Mouse (Mus musculus) hindbrain, embryonic 15.5 days (tissue): ENCODE data around the gene Pgrmc1. TPM values are rescaled to one million over a fixed set of nuclear protein-coding genes. Genes with fewer than 3 reads are reported as not detected.
"Not testable (repeated sequence)": the region's sequence is repeated elsewhere in the genome, so short reads cannot be mapped to it uniquely, and the experiment has no call there.

Experiments used
- ATAC-seq: fragments of 200-750 bp; cut with Nextera tagmentation; 2 replicates; pipeline ENCODE4 v1.8.0; 2017; ENCODE audit warnings: low read depth, moderate number of reproducible peaks, moderate TSS enrichment; ENCODE audit not compliant: low FRiP score
- H3K27ac ChIP-seq: fragments of 300-500 bp; sonication (generic); replicated peaks from 2 replicates; pipeline ENCODE4 v1.5.1; 2015; ENCODE audit warnings: mild to moderate bottlenecking, inconsistent platforms
- H3K27me3 ChIP-seq: fragments of 300-500 bp; sonication (generic); 2 replicates; pipeline ENCODE4 v1.6.1; 2015; ENCODE audit warnings: control low read depth, inconsistent platforms
- H3K36me3 ChIP-seq: fragments of 300-500 bp; sonication (generic); 2 replicates; pipeline ENCODE4 v1.6.1; 2015; ENCODE audit warnings: control low read depth, inconsistent platforms
- H3K4me1 ChIP-seq: fragments of 300-500 bp; sonication (generic); replicated peaks from 2 replicates; pipeline ENCODE4 v1.6.1; 2015; ENCODE audit warnings: control low read depth, inconsistent platforms
- H3K4me2 ChIP-seq: fragments of 300-500 bp; sonication (generic); 2 replicates; pipeline ENCODE4 v1.6.1; 2015; ENCODE audit warnings: moderate library complexity, mild to moderate bottlenecking, inconsistent platforms
- H3K4me3 ChIP-seq: fragments of 300-500 bp; sonication (generic); 2 replicates; pipeline ENCODE4 v1.5.1; 2015; ENCODE audit warnings: mild to moderate bottlenecking, inconsistent platforms
- H3K9ac ChIP-seq: fragments of 300-500 bp; sonication (generic); 2 replicates; pipeline ENCODE4 v1.6.1; 2015; ENCODE audit warnings: inconsistent platforms
- H3K9me3 ChIP-seq: fragments of 300-500 bp; sonication (generic); 2 replicates; pipeline ENCODE4 v1.6.1; 2016; ENCODE audit warnings: control low read depth, inconsistent platforms
- WGBS: fragments of 180-500 bp; shearing (Covaris S2); methylation state at CpG from one replicate; pipeline ENCODE4 v1.1.7; 2015; 5-methylcytosine and 5-hydroxymethylcytosine counted together
- polyA plus RNA-seq: library from polyadenylated mRNA; unstranded; fragments of >200 nt; fragmentation: Nextera tagmentation; extraction: Ambion mirVana; gene quantifications from 2 replicates; pipeline ENCODE4 v1.2.1, GENCODE M21; 2015

Gene Pgrmc1
- polyA plus RNA-seq, 1 experiment from 2014 or later: 607 TPM

DNA sequence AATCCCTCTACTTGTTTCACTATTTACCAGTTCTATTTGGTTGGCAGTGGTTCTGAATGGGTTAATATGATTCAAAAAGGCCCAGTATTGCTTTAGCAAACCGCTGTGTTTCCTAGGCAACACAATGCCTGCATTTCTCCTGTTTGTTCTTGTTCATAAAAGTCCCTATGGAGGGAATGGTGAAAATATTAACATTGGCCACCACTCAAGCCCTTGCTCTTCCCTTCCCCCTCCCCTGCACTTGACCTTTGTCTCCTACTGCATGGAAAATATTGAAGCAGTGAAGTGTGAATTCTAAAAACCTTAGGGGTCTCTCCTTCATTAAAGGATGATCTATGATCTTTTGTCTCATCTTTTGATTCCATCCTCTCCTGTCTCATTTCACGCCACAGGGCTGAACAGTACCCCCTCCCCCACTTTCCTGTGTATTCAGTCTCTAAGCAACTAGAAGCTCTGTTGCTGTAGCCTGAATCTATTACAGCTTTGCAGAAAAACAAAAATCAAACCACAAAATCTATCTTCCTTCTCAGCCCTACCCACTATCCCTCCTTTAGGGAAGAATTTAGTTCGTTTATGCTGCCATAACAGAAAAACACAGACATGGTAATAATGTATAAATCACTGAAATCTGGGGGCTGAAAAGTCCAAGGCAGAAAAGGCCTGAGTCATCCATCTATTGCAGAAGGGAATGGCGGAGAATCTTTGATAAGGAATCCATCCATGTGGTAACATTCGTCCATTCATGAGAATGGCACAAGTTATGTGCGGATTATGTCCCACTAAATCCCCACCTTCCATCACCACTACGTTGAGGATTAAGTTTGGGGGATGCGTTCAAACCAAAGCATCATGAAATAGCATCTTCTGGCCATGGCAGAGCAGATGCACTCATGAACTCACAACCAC is 10.4 kb upstream of the Pgrmc1 start:
- WGBS: 48% methylated on average over 8 of the region's 8 CpGs
- H3K4me1 ChIP-seq: peaks cover 5% of the 10 kb centered on the region; the same call in 1 of the 2 replicates
- ATAC-seq: peak; percentile 93
- H3K27me3 ChIP-seq: no peaks in the 10 kb centered on the region
- H3K36me3 ChIP-seq: no peaks in the 10 kb centered on the region
- peak overlapping the region; percentile 81 for H3K27ac ChIP-seq
- H3K4me3 ChIP-seq: no peak overlapping the region
- no peaks in the 10 kb centered on the region for H3K9me3 ChIP-seq
- no peak overlapping the region for H3K9ac ChIP-seq
- peak overlapping the region; percentile 24; the same call in 1 of the 2 replicates for H3K4me2 ChIP-seq

DNA sequence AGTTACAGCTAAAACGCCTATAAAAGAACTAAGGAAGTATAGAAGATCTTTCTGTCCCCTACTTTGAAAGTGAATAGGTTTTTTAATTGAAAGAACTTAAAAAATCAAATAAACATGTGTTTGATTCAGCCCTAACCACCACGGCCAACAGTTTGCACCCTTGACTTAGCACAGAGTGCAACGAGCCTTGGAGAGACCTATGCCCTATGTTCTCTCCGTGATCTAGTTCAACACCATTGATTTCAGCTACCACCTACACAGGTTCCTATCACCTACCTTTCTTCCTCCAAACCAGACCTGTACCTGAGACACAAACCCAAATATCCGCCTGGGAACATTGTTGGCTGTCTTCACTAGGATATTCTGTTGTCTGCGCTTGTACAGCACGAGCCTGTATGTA is 7.7 kb upstream of the Pgrmc1 start:
- H3K9ac ChIP-seq: no peak overlapping the region
- 87% methylated on average over 7 of the region's 7 CpGs for WGBS

GRCm38 (mm10) chrX:36591120-36591519 is 6.9 kb upstream of the Pgrmc1 start:
- Histone ChIP-seq H3K9ac (no peak overlapping the region), H3K4me3 (no peak overlapping the region), H3K9me3 (no peaks in the 10 kb centered on the region), H3K27me3 (no peaks in the 10 kb centered on the region), H3K4me2 (no peak overlapping the region), H3K27ac (no peak overlapping the region), H3K4me1 (peaks cover 5% of the 10 kb centered on the region; the same call in 1 of the 2 replicates), H3K36me3 (no peaks in the 10 kb centered on the region)
- ATAC-seq: no peak
- WGBS: 58% methylated on average over 1 of the region's 1 CpGs

More for the DNA sequence above, 7.7 kb upstream of the Pgrmc1 start:
- Histone ChIP-seq H3K27ac (no peak overlapping the region), H3K27me3 (no peaks in the 10 kb centered on the region), H3K9me3 (no peaks in the 10 kb centered on the region), H3K4me3 (no peak overlapping the region), H3K4me1 (peaks cover 5% of the 10 kb centered on the region; the same call in 1 of the 2 replicates), H3K36me3 (no peaks in the 10 kb centered on the region), H3K4me2 (no peak overlapping the region)
- no peak for ATAC-seq

DNA sequence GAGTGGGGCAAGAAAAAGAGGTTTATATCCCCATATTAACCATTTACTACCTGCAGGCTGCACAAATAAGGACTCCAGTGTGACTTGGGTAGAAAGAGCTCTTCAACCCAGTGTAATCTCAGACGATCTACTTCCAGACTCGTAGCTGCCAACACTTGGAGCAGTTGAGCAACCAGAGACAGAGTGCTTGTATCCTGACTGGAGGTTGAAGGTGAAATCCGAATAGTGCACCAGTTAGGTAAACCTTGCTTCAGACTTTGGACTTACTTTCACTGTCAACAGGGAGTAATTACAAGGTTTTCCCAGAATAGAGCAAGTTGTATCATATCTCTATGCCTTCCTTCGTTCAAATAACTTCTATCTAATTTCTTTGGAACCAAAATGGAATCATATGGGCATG is 6.5 kb upstream of the Pgrmc1 start:
- H3K27me3 ChIP-seq: no peaks in the 10 kb centered on the region
- no peak overlapping the region for H3K4me2 ChIP-seq
- H3K4me3 ChIP-seq: no peak overlapping the region
- H3K27ac ChIP-seq: no peak overlapping the region
- no peak for ATAC-seq
- no peaks in the 10 kb centered on the region for H3K36me3 ChIP-seq
- 79% methylated on average over 4 of the region's 4 CpGs for WGBS
- H3K9me3 ChIP-seq: no peaks in the 10 kb centered on the region
- H3K4me1 ChIP-seq: peaks cover 5% of the 10 kb centered on the region; the same call in 1 of the 2 replicates
- no peak overlapping the region for H3K9ac ChIP-seq

DNA sequence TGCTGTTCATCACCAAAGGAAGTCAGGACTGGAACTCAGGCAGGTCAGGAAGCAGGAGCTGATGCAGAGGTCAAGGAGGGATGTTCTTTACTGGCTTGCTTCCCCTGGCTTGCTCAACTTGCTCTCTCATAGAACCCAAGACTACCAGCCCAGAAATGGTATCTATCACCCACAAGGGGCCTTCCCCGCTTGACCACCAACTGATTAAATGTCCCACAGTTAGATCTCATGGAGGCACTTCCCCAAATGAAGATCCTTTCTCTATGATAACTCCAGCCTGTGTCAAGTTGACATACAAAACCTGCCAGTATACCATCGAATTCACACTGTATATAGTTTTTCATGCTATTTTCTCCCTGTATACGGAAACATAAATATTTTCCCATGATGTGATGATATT is 2.8 kb upstream of the Pgrmc1 start:
- Histone ChIP-seq H3K27me3 (no peaks in the 10 kb centered on the region), H3K9me3 (no peaks in the 10 kb centered on the region), H3K4me1 (peaks cover 8% of the 10 kb centered on the region), H3K27ac (no peak overlapping the region), H3K4me2 (no peak overlapping the region), H3K4me3 (no peak overlapping the region), H3K9ac (no peak overlapping the region), H3K36me3 (no peaks in the 10 kb centered on the region)
- no peak for ATAC-seq
- 87% methylated on average over 3 of the region's 3 CpGs for WGBS

DNA sequence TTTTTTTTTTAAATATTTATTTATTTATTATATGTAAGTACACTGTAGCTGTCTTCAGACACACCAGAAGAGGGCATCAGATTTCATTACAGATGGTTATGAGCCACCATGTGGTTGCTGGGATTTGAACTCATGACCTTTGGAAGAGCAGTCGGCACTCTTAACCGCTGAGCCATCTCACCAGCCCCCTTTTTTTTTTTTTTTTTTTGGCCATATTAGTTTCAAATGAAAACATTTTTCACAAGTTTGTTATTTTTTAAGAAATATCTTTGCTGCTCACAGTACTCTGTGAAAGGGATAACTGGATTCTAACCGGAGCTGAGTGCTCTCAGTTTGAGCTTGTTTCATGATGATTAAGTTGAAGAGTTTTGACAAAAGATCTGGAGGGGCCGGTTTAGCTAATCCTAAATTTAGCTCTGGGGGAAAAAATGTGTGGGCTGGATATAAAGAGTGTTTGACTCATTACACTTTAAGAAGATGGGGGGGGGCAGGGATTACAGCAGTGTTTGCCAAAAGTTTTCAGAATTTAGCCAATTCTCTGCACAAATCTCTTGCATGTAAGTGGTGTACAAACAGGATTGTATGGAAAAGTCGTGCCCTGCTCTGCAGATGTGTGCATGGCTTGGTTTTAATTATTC is 1.4 kb upstream of the Pgrmc1 start:
- H3K9me3 ChIP-seq, H3K27me3 ChIP-seq, H3K4me3 ChIP-seq, H3K9ac ChIP-seq, H3K36me3 ChIP-seq, ATAC-seq, H3K4me2 ChIP-seq, H3K27ac ChIP-seq: not testable (repeated sequence)
- 82% methylated on average over 5 of the region's 5 CpGs for WGBS
- peaks cover 18% of the 10 kb centered on the region for H3K4me1 ChIP-seq

- 31% methylated on average over 32 of the region's 41 CpGs for WGBS
These were observed 394 bp downstream of the Pgrmc1 start for GRCm38 (mm10) chrX:36598390-36598810.

DNA sequence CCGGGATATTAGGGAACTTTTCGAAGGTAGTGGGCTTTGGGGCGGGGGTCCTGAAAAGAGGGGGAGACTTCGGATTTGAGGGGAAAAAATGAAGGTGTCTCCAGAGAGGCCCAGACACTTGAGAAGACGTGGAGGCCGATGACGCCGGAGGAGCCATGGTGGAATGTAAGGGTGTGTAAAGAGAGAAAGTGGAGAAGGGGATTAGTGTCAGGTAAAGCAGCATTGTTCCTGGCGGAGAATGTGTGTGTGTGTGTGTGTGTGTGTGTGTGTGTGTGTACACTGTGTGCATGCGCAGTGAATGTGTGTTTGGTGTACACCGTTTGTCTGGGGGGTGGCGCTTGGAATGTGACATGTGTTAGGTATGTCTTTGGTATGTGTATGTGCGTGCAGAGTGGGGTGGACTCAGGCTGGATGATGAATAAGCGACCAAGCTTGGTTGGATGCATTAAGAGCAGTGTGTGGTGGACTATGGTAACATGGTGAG is 897 bp downstream of the Pgrmc1 start:
- H3K4me3 ChIP-seq: peak overlapping the region; percentile 69
- peak; percentile 54 for ATAC-seq
- peaks cover 8% of the 10 kb centered on the region for H3K36me3 ChIP-seq
- peak overlapping the region; percentile 86 for H3K9ac ChIP-seq
- WGBS: 26% methylated on average over 14 of the region's 14 CpGs
- H3K27ac ChIP-seq: peak overlapping the region; percentile 87
- H3K9me3 ChIP-seq: no peaks in the 10 kb centered on the region
- peaks cover 18% of the 10 kb centered on the region for H3K4me1 ChIP-seq
- peak overlapping the region; percentile 65 for H3K4me2 ChIP-seq
- H3K27me3 ChIP-seq: no peaks in the 10 kb centered on the region

More at GRCm38 (mm10) chrX:36598390-36598810, 394 bp downstream of the Pgrmc1 start:
- no peaks in the 10 kb centered on the region for H3K27me3 ChIP-seq
- H3K4me1 ChIP-seq: peaks cover 18% of the 10 kb centered on the region
- peak overlapping the region; percentile 86 for H3K9ac ChIP-seq
- ATAC-seq: peak; percentile 31; the same call in 1 of the 2 replicates
- H3K9me3 ChIP-seq: no peaks in the 10 kb centered on the region
- H3K27ac ChIP-seq: peak overlapping the region; percentile 87
- H3K36me3 ChIP-seq: 0 out of 2 replicates have a peak, but pooled peaks cover 3% of the 10 kb centered on the region
- H3K4me3 ChIP-seq: peak overlapping the region; percentile 69
- H3K4me2 ChIP-seq: peak overlapping the region; percentile 65

- Histone ChIP-seq H3K9me3 (no peaks in the 10 kb centered on the region), H3K4me2 (peak overlapping the region; percentile 65), H3K4me3 (peak overlapping the region; percentile 69), H3K36me3 (peaks cover 16% of the 10 kb centered on the region), H3K9ac (peak overlapping the region; percentile 86; the same call in 1 of the 2 replicates), H3K27me3 (no peaks in the 10 kb centered on the region), H3K27ac (no peak overlapping the region), H3K4me1 (peaks cover 18% of the 10 kb centered on the region)
- WGBS: 29% methylated on average over 3 of the region's 3 CpGs
- no peak for ATAC-seq
These were observed 1.6 kb downstream of the Pgrmc1 start for GRCm38 (mm10) chrX:36599656-36600055.

DNA sequence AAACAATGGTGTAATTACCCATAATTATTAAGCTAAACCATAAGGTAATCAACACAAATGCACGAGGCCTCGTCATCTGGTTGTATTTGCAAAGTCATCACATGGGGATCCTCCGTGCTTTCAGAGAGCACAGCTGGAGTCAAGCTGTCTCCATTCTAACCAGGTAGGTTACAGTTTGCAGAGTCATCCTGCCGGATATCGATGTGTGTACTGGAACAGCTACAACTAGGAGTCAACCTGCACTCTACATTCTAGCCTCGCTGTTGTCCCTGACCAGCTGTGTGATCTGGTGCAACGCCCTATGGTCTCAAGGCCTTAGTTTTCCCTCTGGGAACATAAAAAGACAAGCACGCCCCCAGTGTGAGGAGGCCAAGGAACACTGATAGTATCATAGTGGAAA is 2.1 kb downstream of the Pgrmc1 start:
- H3K36me3 ChIP-seq: peaks cover 20% of the 10 kb centered on the region
- H3K27me3 ChIP-seq: no peaks in the 10 kb centered on the region
- 57% methylated on average over 8 of the region's 8 CpGs for whole genome bisulfite sequencing
- H3K4me2 ChIP-seq: peak overlapping the region; percentile 65
- peak overlapping the region; percentile 69 for H3K4me3 ChIP-seq
- no peak overlapping the region for H3K27ac ChIP-seq
- H3K9ac ChIP-seq: no peak overlapping the region
- no peaks in the 10 kb centered on the region for H3K9me3 ChIP-seq
- peaks cover 18% of the 10 kb centered on the region for H3K4me1 ChIP-seq
- ATAC-seq: no peak

- H3K9ac ChIP-seq: no peak overlapping the region
- no peak overlapping the region for H3K27ac ChIP-seq
- no peak overlapping the region for H3K4me2 ChIP-seq
- H3K27me3 ChIP-seq: no peaks in the 10 kb centered on the region
- ATAC-seq: no peak
- no peaks in the 10 kb centered on the region for H3K9me3 ChIP-seq
- no peak overlapping the region for H3K4me3 ChIP-seq
- peaks cover 18% of the 10 kb centered on the region for H3K4me1 ChIP-seq
- peaks cover 20% of the 10 kb centered on the region for H3K36me3 ChIP-seq
- WGBS: 90% methylated on average over 2 of the region's 2 CpGs
These were observed 4.9 kb downstream of the Pgrmc1 start for GRCm38 (mm10) chrX:36602926-36603325.

- H3K4me3 ChIP-seq: no peak overlapping the region
- no peak overlapping the region for H3K4me2 ChIP-seq
- WGBS: 87% methylated on average over 4 of the region's 4 CpGs
These were observed 6.0 kb downstream of the Pgrmc1 start for GRCm38 (mm10) chrX:36604040-36604439.

More at GRCm38 (mm10) chrX:36604040-36604439, 6.0 kb downstream of the Pgrmc1 start:
- Histone ChIP-seq H3K9ac (no peak overlapping the region), H3K9me3 (no peaks in the 10 kb centered on the region), H3K36me3 (peaks cover 20% of the 10 kb centered on the region), H3K27me3 (no peaks in the 10 kb centered on the region), H3K27ac (no peak overlapping the region), H3K4me1 (peaks cover 18% of the 10 kb centered on the region)
- ATAC-seq: no peak
